ENCODE assay signal across 8 mouse cellular contexts in the genomic region with DNA sequence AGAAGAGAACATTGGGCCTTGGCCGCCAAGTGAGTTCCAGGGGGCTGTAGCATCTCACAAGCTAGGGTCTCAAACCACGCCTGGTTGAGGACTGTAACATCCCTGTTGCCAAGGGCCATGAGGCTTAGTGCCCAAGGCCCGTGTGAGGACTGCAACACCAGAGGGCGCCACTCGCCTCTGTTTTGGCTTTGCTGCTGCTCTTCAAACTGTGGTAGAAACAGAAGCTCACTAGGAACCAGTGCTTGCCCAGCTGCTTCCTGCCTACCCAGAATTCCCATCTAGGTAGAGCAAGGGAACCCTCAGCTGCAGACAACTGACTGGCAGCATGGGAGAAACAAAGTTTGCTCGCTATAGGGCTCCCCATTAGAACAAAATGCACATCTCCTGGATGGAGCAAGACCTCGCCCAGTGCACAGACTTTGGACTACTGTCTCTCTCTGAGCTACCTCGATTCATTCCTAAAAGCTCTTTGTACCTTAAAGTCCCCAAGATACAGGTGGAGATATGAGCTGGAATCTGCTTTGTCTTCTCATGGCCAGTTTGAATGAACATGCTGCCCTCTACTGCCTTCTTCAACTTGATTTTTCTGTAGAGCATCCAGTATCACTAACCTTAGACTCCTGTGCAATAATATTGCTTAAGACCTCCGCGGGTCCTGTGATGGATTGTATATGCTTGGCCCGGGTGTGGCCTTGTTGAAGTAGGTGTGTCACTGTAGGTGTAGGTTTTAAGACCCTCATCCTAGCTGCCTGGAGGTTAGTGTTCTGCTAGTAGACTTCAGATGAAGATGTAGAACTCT. TPM values are rescaled to one million over a fixed set of nuclear protein-coding genes. Genes with fewer than 3 reads are reported as not detected.
DNase-seq lines count a peak whose midpoint lies in the region; ATAC-seq and TF ChIP-seq lines count a peak whose summit lies in the region.

No protein-coding gene starts in this region.

- peak; percentile 76 for DNase-seq in heart, adult 11 months
- peak; percentile 82 for DNase-seq in CH12.LX (ENCODE audit: extremely low read depth)
- peak; percentile 68 for DNase-seq in gastrocnemius, postnatal 14 days
- peak; percentile 8 for DNase-seq in left cerebral cortex, adult 11 months (ENCODE audit: low spot score)
- peak; percentile 30 to 41 for DNase-seq in thymus, adult 18-20 months

- H3K9me3 ChIP-seq in heart, embryonic 11.5 days (replicated peaks; ENCODE audit: control insufficient read depth, low read length): no peaks in the 10 kb centered on the region
- no peaks in the 10 kb centered on the region for H3K9me3 ChIP-seq in CH12.LX (replicated peaks; ENCODE audit: low read length)

- TF ChIP-seq POLR2A in CH12.LX (IDR thresholded peaks at IDR 0.05; ENCODE audit: low read depth, low read length): no peak
- no peak for TF ChIP-seq POLR2A in bone marrow macrophage, adult 2 months (IDR thresholded peaks at IDR 0.05; ENCODE audit: borderline replicate concordance, low read depth, low read length)

- no peaks in the 10 kb centered on the region for H3K27me3 ChIP-seq in heart, embryonic 11.5 days (ENCODE audit: control insufficient read depth, insufficient read depth, low read length)
- no peaks in the 10 kb centered on the region for H3K27me3 ChIP-seq in CH12.LX (replicated peaks)

- H3K4me1 ChIP-seq in heart, embryonic 11.5 days (ENCODE audit: control insufficient read depth, insufficient read depth, low read length): peaks cover 5% of the 10 kb centered on the region
- H3K4me1 ChIP-seq in CH12.LX (ENCODE audit: control insufficient read depth in 1 of 2, insufficient read depth in 2 of 2): peaks cover 0 to 9% of the 10 kb centered on the region in 2 experiments; a peak in 2 of 4 replicates
- no peaks in the 10 kb centered on the region for H3K4me1 ChIP-seq in bone marrow macrophage, adult 2 months (ENCODE audit: control insufficient read depth, insufficient read depth, low read length)

- TF ChIP-seq EP300 in CH12.LX (IDR thresholded peaks at IDR 0.05; ENCODE audit: low read length): no peak

- intact Hi-C loops in gastrocnemius, postnatal 14 days (cut with DNase I; ENCODE audit: low total_unique reads): no loop called here

- WGBS in heart, embryonic 11.5 days (ENCODE audit: insufficient replicate concordance): 69% methylated on average over 11 of the region's 11 CpGs

- no peaks in the 10 kb centered on the region for H3K79me2 ChIP-seq in CH12.LX (replicated peaks; ENCODE audit: control insufficient read depth, extremely low read depth, insufficient read depth, poor library complexity, severe bottlenecking)

- H3K36me3 ChIP-seq in heart, embryonic 11.5 days (ENCODE audit: control insufficient read depth, insufficient read depth, low read length): no peaks in the 10 kb centered on the region
- no peaks in the 10 kb centered on the region for H3K36me3 ChIP-seq in CH12.LX (replicated peaks in 1 of 2; ENCODE audit: control insufficient read depth in 1 of 2, insufficient read depth in 1 of 2, low read length in 1 of 2)

- TF ChIP-seq RAD21 in CH12.LX (IDR thresholded peaks at IDR 0.05; ENCODE audit: low read depth, low read length): peak; percentile 88

- no peak for ATAC-seq in heart, embryonic 11.5 days (replicated peaks; ENCODE audit: insufficient number of reproducible peaks, low FRiP score, low TSS enrichment)
- ATAC-seq in megakaryocyte-erythroid progenitor cell, adult 5-6 weeks (replicated peaks; ENCODE audit: low FRiP score, low TSS enrichment, poor library complexity, severe bottlenecking): peak; percentile 87

- no peak overlapping the region for H3K4me3 ChIP-seq in heart, embryonic 11.5 days (ENCODE audit: low read depth, low read length)
- H3K4me3 ChIP-seq in CH12.LX (replicated peaks in 1 of 3; ENCODE audit: low read depth in 2 of 3, low read length in 2 of 3, poor library complexity in 1 of 3): no peak overlapping the region
- no peak overlapping the region for H3K4me3 ChIP-seq in bone marrow macrophage, adult 2 months (ENCODE audit: insufficient read depth, low read length)

- in situ Hi-C loops in CH12.LX (cut with MboI; ENCODE audit: low pct_ligation_motif_present, low pct_unique_long_range_greater_than_20kb, low sequenced_read_pairs): no loop called here

- dilution Hi-C loops in CH12.LX (cut with MboI; ENCODE audit: extremely low pct_ligation_motif_present, extremely low pct_unique_long_range_greater_than_20kb, low sequenced_read_pairs): no loop called here

- H3K27ac ChIP-seq in heart, embryonic 11.5 days (ENCODE audit: low read depth, low read length): no peak overlapping the region
- H3K27ac ChIP-seq in CH12.LX (ENCODE audit: insufficient read depth, low read depth): no peak overlapping the region
- H3K27ac ChIP-seq in bone marrow macrophage, adult 2 months (ENCODE audit: insufficient read depth, low read depth, low read length): no peak overlapping the region

- TF ChIP-seq CTCF in CH12.LX (conservative IDR thresholded peaks at IDR 0.05 in 1 of 2, IDR thresholded peaks at IDR 0.05 in 1 of 2; ENCODE audit: low read depth in 2 of 2, low read length in 2 of 2): peak; percentile 59 to 95; a peak in 3 of 4 replicates
- TF ChIP-seq CTCF in bone marrow macrophage, adult 2 months (IDR thresholded peaks at IDR 0.05; ENCODE audit: low read depth, low read length): peak; percentile 72

- H3K4me2 ChIP-seq in heart, embryonic 11.5 days: no peak overlapping the region
- H3K4me2 ChIP-seq in CH12.LX (ENCODE audit: insufficient read depth, low read depth, poor library complexity, severe bottlenecking): no peak overlapping the region; the same call in 1 of the 2 replicates

- H3K9ac ChIP-seq in heart, embryonic 11.5 days (ENCODE audit: low read depth, low read length): no peak overlapping the region
- H3K9ac ChIP-seq in CH12.LX (ENCODE audit: insufficient read depth, low read depth): no peak overlapping the region

TF ChIP-seq in CH12.LX, 34 proteins besides CTCF, POLR2A, EP300 and RAD21:
- TF ChIP-seq SIN3A (IDR thresholded peaks at IDR 0.05; ENCODE audit: low read length) (peak; percentile 50; the same call in 1 of the 2 replicates), IRF4 (IDR thresholded peaks at IDR 0.05; ENCODE audit: low read depth, low read length) (peak; percentile 44; the same call in 1 of the 2 replicates), UBTF (IDR thresholded peaks at IDR 0.05; ENCODE audit: low read depth, low read length) (no peak), MAFK (IDR thresholded peaks at IDR 0.05; ENCODE audit: insufficient replicate concordance, low read length) (no peak), MEF2A (IDR thresholded peaks at IDR 0.05; ENCODE audit: borderline replicate concordance, low read depth, low read length) (0 out of 2 replicates have a peak, but pooled peaks have one; percentile 23), USF1 (IDR thresholded peaks at IDR 0.05; ENCODE audit: low read depth, low read length) (no peak), NELFE (IDR thresholded peaks at IDR 0.05; ENCODE audit: low read depth, low read length) (0 out of 2 replicates have a peak, but pooled peaks have one; percentile 42), ELF1 (IDR thresholded peaks at IDR 0.05; ENCODE audit: low read depth, low read length) (peak; percentile 57), PAX5 (IDR thresholded peaks at IDR 0.05; ENCODE audit: low read length) (no peak), NRF1 (IDR thresholded peaks at IDR 0.05; ENCODE audit: low read depth, low read length) (peak; percentile 55), MAX (IDR thresholded peaks at IDR 0.05; ENCODE audit: low read length) (peak; percentile 62), GABPA (IDR thresholded peaks at IDR 0.05; ENCODE audit: insufficient replicate concordance, low read depth, low read length) (no peak), KAT2A (IDR thresholded peaks at IDR 0.05; ENCODE audit: insufficient replicate concordance, low read length) (no peak), MXI1 (IDR thresholded peaks at IDR 0.05; ENCODE audit: low read depth, low read length) (0 out of 2 replicates have a peak, but pooled peaks have one; percentile 27), MAZ (IDR thresholded peaks at IDR 0.05; ENCODE audit: low read depth, low read length) (no peak), USF2 (conservative IDR thresholded peaks at IDR 0.05; ENCODE audit: low read depth, low read length) (no peak), JUN (IDR thresholded peaks at IDR 0.05; ENCODE audit: insufficient read depth, low read depth, low read length) (no peak), ETS1 (conservative IDR thresholded peaks at IDR 0.05; ENCODE audit: low read depth, low read length) (peak; percentile 38; the same call in 1 of the 2 replicates), ZC3H11A (IDR thresholded peaks at IDR 0.05; ENCODE audit: low read depth, low read length) (peak; percentile 66), CHD2 (IDR thresholded peaks at IDR 0.05; ENCODE audit: low read length) (no peak), SMC3 (IDR thresholded peaks at IDR 0.05; ENCODE audit: low read depth, low read length) (peak; percentile 97), POLR2AphosphoS2 (IDR thresholded peaks at IDR 0.05; ENCODE audit: low read depth, low read length) (no peak), E2F4 (IDR thresholded peaks at IDR 0.05; ENCODE audit: insufficient replicate concordance, low read depth, low read length) (no peak), TCF12 (IDR thresholded peaks at IDR 0.05; ENCODE audit: low read depth, low read length) (peak; percentile 31; the same call in 1 of the 2 replicates), MYC (IDR thresholded peaks at IDR 0.05; ENCODE audit: low read depth, low read length) (peak; percentile 55; the same call in 1 of the 2 replicates), TBP (conservative IDR thresholded peaks at IDR 0.05; ENCODE audit: low read depth, low read length) (no peak), ZMIZ1 (IDR thresholded peaks at IDR 0.05; ENCODE audit: low read depth, low read length) (no peak)

RNA-seq across cellular contexts. Expression of a gene that starts 52.7 kb away (rescaled TPM):
- polyA plus RNA-seq in heart, embryonic 11.5 days (2014; fragmentation: Nextera tagmentation; extraction: Ambion mirVana): 2.0 and 2.1 TPM in 2 replicates
- total RNA-seq in CH12.LX (2012; rRNA removed) (0.04 TPM in 1 of 2 replicates, not detected in the other), CH12.LX (2014; rRNA removed) (0.08 and 0.15 TPM in 2 replicates)
- polyA plus RNA-seq in CH12.LX (2012; ENCODE audit: insufficient read length, low read depth): 0.24 and 0.48 TPM in 2 replicates
- polyA plus RNA-seq in bone marrow macrophage, adult 2 months (2012; ENCODE audit: insufficient read depth, insufficient read length, missing spikeins): not detected in 2 replicates
- 1 to 10 TPM; 5.5 to 7.5 TPM for total RNA-seq in gastrocnemius, postnatal 14 days (2021)
- total RNA-seq in megakaryocyte-erythroid progenitor cell, adult 5-6 weeks (2014; fragmentation: Nextera tagmentation): 1.2 and 2.3 TPM in 2 replicates
- 1.4 TPM in 2 replicates for total RNA-seq in megakaryocyte-erythroid progenitor cell, adult 5-6 weeks (2017)

Comparison
In these comparisons a context has a peak if more than half of its experiments do, and no peak if none do; other contexts are left out.
1. DNase-seq: peak in every context shown above with its lines; median percentile 82 in CH12.LX; 76 in heart, adult 11 months; 68 in gastrocnemius, postnatal 14 days; 36 in thymus, adult 18-20 months; 8 in left cerebral cortex, adult 11 months.